Mouse (Mus musculus): ENCODE measurements at regions not wholly inside any gene's neighbourhood (a gene's known extent, or its start where the extent isn't known, plus 50 kb on each side); places are given as distances from the start of the nearest gene placed in this dataset.
A peak's percentile ranks its signal among the peaks of the same experiment; 100 is the strongest.

- H3K36me3 ChIP-seq (ENCODE audit: control insufficient read depth, insufficient read depth, low read length): no peaks in the 10 kb centered on the region
- no peaks in the 10 kb centered on the region for H3K9me3 ChIP-seq (ENCODE audit: control insufficient read depth, low read length)
- no peak overlapping the region for H3K27ac ChIP-seq (replicated peaks; ENCODE audit: low read depth, low read length)
- WGBS: 72% methylated on average over 10 of the region's 10 CpGs
- H3K27me3 ChIP-seq (replicated peaks; ENCODE audit: control insufficient read depth, insufficient read depth, low read length): no peaks in the 10 kb centered on the region
- H3K4me3 ChIP-seq (ENCODE audit: low read depth, low read length): no peak overlapping the region
- 0 out of 2 replicates have a peak, but pooled peaks cover 4% of the 10 kb centered on the region for H3K4me1 ChIP-seq (ENCODE audit: control insufficient read depth, insufficient read depth, low read length)
- no peak overlapping the region for H3K9ac ChIP-seq (ENCODE audit: low read depth, low read length)
- H3K4me2 ChIP-seq (ENCODE audit: low read depth, low read length): no peak overlapping the region
- 0 out of 2 replicates have a peak, but pooled peaks have one; percentile 18 for ATAC-seq (ENCODE audit: low read depth)
- peak; percentile 29 for DNase-seq (ENCODE audit: low spot score)
These were observed 391.3 kb upstream of the Adgrl2 start for GRCm38 (mm10) chr3:149381559-149382245.

DNA sequence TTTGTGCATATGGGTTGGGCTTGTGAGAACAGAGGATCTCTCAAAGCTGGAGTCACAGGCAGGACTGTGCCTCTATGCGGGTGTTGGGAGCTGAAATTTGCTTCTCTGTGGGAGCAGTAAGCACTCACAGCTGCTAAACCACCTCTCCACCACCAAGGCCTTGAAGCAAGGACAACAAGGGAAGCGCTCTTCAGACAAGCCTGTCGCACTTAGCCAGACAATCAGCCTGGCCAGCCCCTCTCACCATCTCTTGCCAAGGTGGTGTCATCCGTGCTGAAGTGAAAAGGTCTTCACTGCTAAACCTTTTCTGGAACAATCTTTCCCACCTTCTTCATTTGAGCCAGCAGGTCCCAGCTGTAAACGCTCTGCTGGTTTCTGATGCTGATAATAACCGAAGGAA lies 390.7 kb upstream of the Adgrl2 start:
- Histone ChIP-seq H3K4me1 (ENCODE audit: control insufficient read depth, insufficient read depth, low read length) (0 out of 2 replicates have a peak, but pooled peaks cover 4% of the 10 kb centered on the region), H3K27me3 (replicated peaks; ENCODE audit: control insufficient read depth, insufficient read depth, low read length) (no peaks in the 10 kb centered on the region), H3K4me3 (ENCODE audit: low read depth, low read length) (no peak overlapping the region), H3K27ac (replicated peaks; ENCODE audit: low read depth, low read length) (no peak overlapping the region), H3K9me3 (ENCODE audit: control insufficient read depth, low read length) (no peaks in the 10 kb centered on the region), H3K36me3 (ENCODE audit: control insufficient read depth, insufficient read depth, low read length) (no peaks in the 10 kb centered on the region), H3K9ac (ENCODE audit: low read depth, low read length) (no peak overlapping the region), H3K4me2 (ENCODE audit: low read depth, low read length) (no peak overlapping the region)
- DNase-seq (ENCODE audit: low spot score) (no peak), ATAC-seq (ENCODE audit: low read depth) (no peak)
- WGBS: 82% methylated on average over 6 of the region's 6 CpGs

GRCm38 (mm10) chr3:149379866-149380472 lies 389.6 kb upstream of the Adgrl2 start:
- DNase-seq (ENCODE audit: low spot score): peak; percentile 68
- Histone ChIP-seq H3K27ac (replicated peaks; ENCODE audit: low read depth, low read length) (no peak overlapping the region), H3K4me1 (ENCODE audit: control insufficient read depth, insufficient read depth, low read length) (0 out of 2 replicates have a peak, but pooled peaks cover 4% of the 10 kb centered on the region), H3K9ac (ENCODE audit: low read depth, low read length) (no peak overlapping the region), H3K4me2 (ENCODE audit: low read depth, low read length) (no peak overlapping the region), H3K4me3 (ENCODE audit: low read depth, low read length) (no peak overlapping the region), H3K36me3 (ENCODE audit: control insufficient read depth, insufficient read depth, low read length) (no peaks in the 10 kb centered on the region), H3K27me3 (replicated peaks; ENCODE audit: control insufficient read depth, insufficient read depth, low read length) (no peaks in the 10 kb centered on the region), H3K9me3 (ENCODE audit: control insufficient read depth, low read length) (no peaks in the 10 kb centered on the region)
- peak; percentile 75; the same call in 1 of the 2 replicates for ATAC-seq (ENCODE audit: low read depth)
- 65% methylated on average over 15 of the region's 15 CpGs for WGBS

GRCm38 (mm10) chr3:149379249-149379865 lies 389.0 kb upstream of the Adgrl2 start:
- ATAC-seq (ENCODE audit: low read depth): no peak
- WGBS: 76% methylated on average over 3 of the region's 3 CpGs
- no peaks in the 10 kb centered on the region for H3K9me3 ChIP-seq (ENCODE audit: control insufficient read depth, low read length)
- DNase-seq (ENCODE audit: low spot score): no peak
- no peaks in the 10 kb centered on the region for H3K27me3 ChIP-seq (replicated peaks; ENCODE audit: control insufficient read depth, insufficient read depth, low read length)
- no peak overlapping the region for H3K27ac ChIP-seq (replicated peaks; ENCODE audit: low read depth, low read length)
- H3K36me3 ChIP-seq (ENCODE audit: control insufficient read depth, insufficient read depth, low read length): no peaks in the 10 kb centered on the region
- H3K4me1 ChIP-seq (ENCODE audit: control insufficient read depth, insufficient read depth, low read length): 0 out of 2 replicates have a peak, but pooled peaks cover 4% of the 10 kb centered on the region
- H3K4me2 ChIP-seq (ENCODE audit: low read depth, low read length): no peak overlapping the region
- no peak overlapping the region for H3K9ac ChIP-seq (ENCODE audit: low read depth, low read length)
- no peak overlapping the region for H3K4me3 ChIP-seq (ENCODE audit: low read depth, low read length)

GRCm38 (mm10) chr3:149371439-149371838 lies 381.1 kb upstream of the Adgrl2 start:
- ATAC-seq (ENCODE audit: low read depth): no peak
- no peak for DNase-seq (ENCODE audit: low spot score)
- Histone ChIP-seq H3K4me1 (ENCODE audit: control insufficient read depth, insufficient read depth, low read length) (no peaks in the 10 kb centered on the region), H3K27ac (replicated peaks; ENCODE audit: low read depth, low read length) (no peak overlapping the region), H3K9me3 (ENCODE audit: control insufficient read depth, low read length) (no peaks in the 10 kb centered on the region), H3K4me2 (ENCODE audit: low read depth, low read length) (no peak overlapping the region), H3K27me3 (replicated peaks; ENCODE audit: control insufficient read depth, insufficient read depth, low read length) (no peaks in the 10 kb centered on the region), H3K4me3 (ENCODE audit: low read depth, low read length) (no peak overlapping the region), H3K36me3 (ENCODE audit: control insufficient read depth, insufficient read depth, low read length) (no peaks in the 10 kb centered on the region), H3K9ac (ENCODE audit: low read depth, low read length) (no peak overlapping the region)
- 78% methylated on average over 5 of the region's 5 CpGs for WGBS

DNA sequence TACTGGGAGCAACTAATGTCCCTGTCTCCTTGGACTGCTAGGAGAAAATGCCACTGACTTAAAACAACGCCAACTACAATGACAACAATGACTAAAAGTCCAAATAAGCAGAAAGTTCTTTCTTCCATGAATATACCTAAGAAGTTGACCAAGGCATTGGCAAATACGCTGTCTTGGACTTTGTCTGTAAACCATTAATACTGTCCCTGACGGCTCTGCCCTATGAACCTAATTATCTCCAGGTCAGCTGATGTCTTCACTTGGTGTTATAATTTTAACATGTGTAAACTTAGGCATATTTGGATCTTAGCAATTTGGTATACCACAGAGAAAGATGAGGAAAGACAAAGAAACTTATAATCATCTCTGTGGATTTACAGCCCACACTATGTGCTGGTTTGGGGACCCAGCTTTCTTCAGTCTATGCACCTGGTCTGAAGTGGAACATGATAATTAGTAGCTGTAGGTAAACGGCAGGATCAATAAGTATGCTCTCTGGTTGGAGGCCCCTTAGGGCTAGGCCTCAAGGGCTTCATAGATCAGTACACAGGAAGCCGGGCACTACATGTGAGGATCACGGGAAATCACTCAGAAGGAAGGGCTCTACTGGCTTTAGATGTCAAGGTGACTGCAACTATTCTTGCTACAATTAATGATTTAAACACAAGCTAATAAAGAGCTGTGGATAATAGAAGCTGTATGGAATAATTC lies 380.3 kb upstream of the Adgrl2 start:
- WGBS: 84% methylated on average over 6 of the region's 6 CpGs
- Histone ChIP-seq H3K9me3 (ENCODE audit: control insufficient read depth, low read length) (no peaks in the 10 kb centered on the region), H3K4me1 (ENCODE audit: control insufficient read depth, insufficient read depth, low read length) (no peaks in the 10 kb centered on the region), H3K4me2 (ENCODE audit: low read depth, low read length) (no peak overlapping the region), H3K36me3 (ENCODE audit: control insufficient read depth, insufficient read depth, low read length) (no peaks in the 10 kb centered on the region), H3K9ac (ENCODE audit: low read depth, low read length) (no peak overlapping the region), H3K27me3 (replicated peaks; ENCODE audit: control insufficient read depth, insufficient read depth, low read length) (no peaks in the 10 kb centered on the region), H3K27ac (replicated peaks; ENCODE audit: low read depth, low read length) (no peak overlapping the region), H3K4me3 (ENCODE audit: low read depth, low read length) (no peak overlapping the region)
- DNase-seq (ENCODE audit: low spot score) (no peak), ATAC-seq (ENCODE audit: low read depth) (no peak)

DNA sequence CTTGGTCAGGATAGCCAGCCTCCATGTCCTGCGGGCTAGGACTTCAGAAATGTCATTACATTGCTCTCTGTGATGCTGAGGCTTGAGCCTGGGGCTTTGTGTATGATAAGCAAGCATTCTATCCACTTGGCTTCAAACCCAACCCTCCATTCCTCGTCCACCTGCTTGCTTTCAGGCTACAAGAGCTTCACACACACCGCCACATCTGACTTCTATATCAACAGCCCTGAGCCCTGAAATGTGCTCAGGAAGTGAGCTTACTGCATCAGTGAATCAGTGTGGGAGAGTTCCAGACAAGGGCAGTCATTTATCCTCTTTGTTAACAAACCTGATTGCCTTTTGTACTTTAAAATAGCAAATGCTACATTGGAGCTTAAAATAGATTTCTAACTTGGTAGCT lies 377.5 kb upstream of the Adgrl2 start:
- Histone ChIP-seq H3K9ac (ENCODE audit: low read depth, low read length) (no peak overlapping the region), H3K4me3 (ENCODE audit: low read depth, low read length) (no peak overlapping the region), H3K9me3 (ENCODE audit: control insufficient read depth, low read length) (no peaks in the 10 kb centered on the region), H3K27ac (replicated peaks; ENCODE audit: low read depth, low read length) (no peak overlapping the region), H3K27me3 (replicated peaks; ENCODE audit: control insufficient read depth, insufficient read depth, low read length) (no peaks in the 10 kb centered on the region), H3K4me1 (ENCODE audit: control insufficient read depth, insufficient read depth, low read length) (no peaks in the 10 kb centered on the region; the same call in 1 of the 2 replicates), H3K36me3 (ENCODE audit: control insufficient read depth, insufficient read depth, low read length) (no peaks in the 10 kb centered on the region), H3K4me2 (ENCODE audit: low read depth, low read length) (no peak overlapping the region)
- DNase-seq (ENCODE audit: low spot score): no peak
- 75% methylated on average over 3 of the region's 3 CpGs for WGBS
- no peak for ATAC-seq (ENCODE audit: low read depth)

GRCm38 (mm10) chr3:149360164-149360563 lies 369.8 kb upstream of the Adgrl2 start:
- WGBS: 63% methylated on average over 2 of the region's 2 CpGs
- no peaks in the 10 kb centered on the region for H3K36me3 ChIP-seq (ENCODE audit: control insufficient read depth, insufficient read depth, low read length)
- no peak for DNase-seq (ENCODE audit: low spot score)
- no peak for ATAC-seq (ENCODE audit: low read depth)
- 0 out of 2 replicates have a peak, but pooled peaks cover 19% of the 10 kb centered on the region for H3K4me1 ChIP-seq (ENCODE audit: control insufficient read depth, insufficient read depth, low read length)
- H3K27ac ChIP-seq (replicated peaks; ENCODE audit: low read depth, low read length): no peak overlapping the region
- no peaks in the 10 kb centered on the region for H3K27me3 ChIP-seq (replicated peaks; ENCODE audit: control insufficient read depth, insufficient read depth, low read length)
- H3K9me3 ChIP-seq (ENCODE audit: control insufficient read depth, low read length): no peaks in the 10 kb centered on the region
- H3K4me3 ChIP-seq (ENCODE audit: low read depth, low read length): no peak overlapping the region
- H3K4me2 ChIP-seq (ENCODE audit: low read depth, low read length): no peak overlapping the region
- H3K9ac ChIP-seq (ENCODE audit: low read depth, low read length): no peak overlapping the region
